Mouse (Mus musculus) 416B (cell line): Measurements from ENCODE around the gene Bglap3.

Experiments used
- DNase-seq: peaks from one replicate; pipeline ENCODE4 v3.0.0; 2011; ENCODE audit warnings: low read depth

Gene Bglap3

DNA sequence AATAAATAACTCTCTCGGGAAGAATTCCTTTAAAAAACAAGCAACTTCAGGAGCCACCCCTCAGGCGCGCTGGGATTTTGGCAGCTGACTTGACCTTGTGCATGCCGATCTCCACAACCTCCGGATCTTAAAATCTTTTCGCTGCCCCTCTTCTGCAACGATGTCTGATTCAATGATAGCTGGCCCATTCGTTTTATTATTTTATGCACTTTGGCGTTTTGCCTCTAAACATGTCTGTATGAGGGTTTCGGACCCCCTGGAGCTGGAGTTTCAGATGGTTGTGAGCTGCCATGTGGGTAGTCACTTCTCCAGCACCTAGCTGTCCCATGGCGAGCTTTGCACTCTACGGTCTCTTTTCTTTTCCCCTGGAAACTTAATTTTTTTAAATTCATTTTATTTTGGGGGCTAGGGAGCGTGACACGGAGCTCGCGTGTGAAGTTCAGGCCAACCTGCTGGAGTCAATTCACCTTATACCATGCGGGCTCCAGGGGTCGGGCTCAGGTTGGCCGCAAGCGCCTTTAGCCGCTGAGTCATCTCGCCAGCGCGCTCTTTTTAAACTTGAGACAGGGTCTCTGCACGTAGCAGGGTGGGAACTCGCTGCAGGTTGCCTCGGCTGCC, 37.0 kb downstream of the Bglap3 start:
- DNase-seq: no peak

DNA sequence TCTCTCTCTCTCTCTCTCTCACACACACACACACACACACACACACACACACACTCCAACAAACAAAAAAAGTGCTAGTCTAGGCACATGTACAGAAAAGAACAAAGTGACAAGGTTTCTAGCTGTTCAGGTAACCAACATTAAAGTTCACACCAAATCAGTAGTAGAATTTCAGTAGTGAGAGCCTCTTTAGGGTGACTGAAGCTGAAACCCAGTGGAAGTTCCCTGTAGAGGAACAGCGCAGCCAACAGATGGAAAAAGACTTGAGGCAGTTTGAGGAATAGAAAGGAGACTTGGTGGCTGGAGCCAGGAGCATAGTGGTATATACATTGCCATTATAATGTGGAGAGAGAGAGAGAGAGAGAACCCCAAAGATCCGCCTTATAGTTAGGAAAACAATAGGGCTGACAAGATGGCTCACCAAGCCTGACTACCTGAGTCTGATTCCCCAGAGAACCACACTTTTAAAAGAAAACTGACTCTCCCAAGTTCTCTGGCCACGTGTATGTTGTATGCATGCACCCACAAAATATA, 37.6 kb downstream of the Bglap3 start:
- DNase-seq: peak; percentile 64

DNA sequence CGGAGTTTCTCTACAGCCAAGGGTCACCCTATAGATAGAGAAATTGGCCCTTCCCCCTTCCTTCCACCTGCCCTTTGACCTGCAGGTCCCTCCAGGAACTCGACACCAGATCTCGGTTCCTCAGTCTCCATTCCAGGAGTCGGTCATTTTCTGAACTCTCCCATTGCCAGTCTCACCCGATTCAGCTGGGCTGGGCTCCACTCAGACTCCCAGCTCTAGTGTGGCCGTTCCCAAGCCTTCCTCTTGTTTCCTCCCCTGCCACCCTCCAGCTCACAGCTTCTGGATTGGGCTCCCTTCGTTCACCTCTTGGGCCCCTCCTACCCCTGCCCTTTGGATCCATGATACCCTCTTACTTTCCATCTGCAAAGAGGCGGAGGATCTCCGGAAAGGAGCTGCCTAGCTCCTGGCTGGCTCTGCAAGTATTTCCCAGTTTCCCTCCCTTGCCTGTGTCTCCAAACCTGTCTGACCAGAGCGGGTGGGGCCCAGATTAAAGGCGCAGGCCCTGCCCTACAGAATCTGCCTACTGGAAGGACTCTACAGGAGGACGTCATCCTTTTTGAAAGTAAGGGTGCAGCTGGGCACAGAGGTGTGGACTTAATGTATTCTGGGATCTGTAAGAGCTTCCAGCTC, 38.4 kb downstream of the Bglap3 start:
- DNase-seq: no peak

DNA sequence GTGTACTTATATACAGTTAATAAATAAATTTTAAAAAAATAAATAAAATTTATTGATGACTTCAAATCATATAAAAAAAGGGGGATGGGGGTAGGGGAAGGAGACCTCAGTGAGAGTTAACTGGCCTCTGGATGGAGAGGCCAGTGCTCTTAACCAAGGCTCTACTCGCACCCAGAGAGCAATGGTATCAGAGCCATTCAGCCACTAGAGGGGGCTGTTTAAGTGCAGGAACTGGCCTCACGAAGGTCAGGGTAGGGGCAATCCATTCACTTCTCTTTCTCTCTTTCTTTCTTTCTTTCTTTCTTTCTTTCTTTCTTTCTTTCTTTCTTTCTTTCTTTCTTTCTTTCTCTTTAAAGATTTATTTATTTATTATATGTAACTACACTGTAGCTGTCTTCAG, 41.3 kb downstream of the Bglap3 start:
- DNase-seq: peak; percentile 75

DNA sequence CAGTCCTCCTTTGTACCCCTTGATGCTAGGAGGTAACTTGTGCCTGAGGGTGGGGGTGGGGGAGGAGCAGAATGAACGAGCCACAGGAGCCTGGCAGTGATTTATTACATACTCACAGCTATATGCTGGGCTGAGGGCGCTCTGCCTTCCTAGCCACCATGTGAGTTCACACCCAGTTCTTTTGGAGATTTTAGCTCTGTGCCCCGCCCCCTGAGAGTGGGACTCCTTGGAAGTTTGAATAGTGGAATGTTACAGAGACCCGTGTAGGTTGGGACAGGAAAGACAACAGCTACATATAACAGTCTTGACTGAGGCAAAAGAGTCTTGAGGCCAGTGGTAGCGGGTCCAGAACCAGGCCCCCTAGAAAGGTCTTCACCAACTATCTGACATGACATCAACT, 43.6 kb downstream of the Bglap3 start:
- no peak for DNase-seq

DNA sequence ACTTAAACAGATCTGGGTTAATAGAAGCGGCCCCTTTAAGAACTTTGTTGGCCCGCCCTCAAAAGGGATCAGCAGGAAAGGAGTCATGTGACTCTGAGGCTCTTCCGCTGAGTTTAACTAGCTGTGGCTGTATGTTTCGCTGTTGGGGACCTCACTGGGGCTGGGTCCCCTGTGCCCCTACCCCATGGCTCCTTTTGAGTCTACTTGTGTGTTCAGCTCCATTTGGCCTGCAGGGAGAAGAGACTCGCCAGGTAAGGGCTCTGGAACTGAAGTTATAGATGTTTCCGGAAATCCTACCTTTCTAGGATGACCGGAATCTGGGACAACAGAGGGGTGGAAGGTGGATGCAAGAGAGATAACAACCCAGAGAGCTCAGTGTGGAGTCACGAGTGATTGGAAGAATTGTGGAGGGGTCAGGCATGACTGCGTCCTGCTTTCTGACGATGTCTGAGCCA, 47.6 kb downstream of the Bglap3 start, which contains the start of gene Glmp:
Gene Glmp (plus strand): TSS at position 73 of the 455 bp plus-strand sequence.
- DNase-seq: peak; percentile 78
